Mouse (Mus musculus): Measurements from ENCODE around the gene Dtnbp1.

DNA sequence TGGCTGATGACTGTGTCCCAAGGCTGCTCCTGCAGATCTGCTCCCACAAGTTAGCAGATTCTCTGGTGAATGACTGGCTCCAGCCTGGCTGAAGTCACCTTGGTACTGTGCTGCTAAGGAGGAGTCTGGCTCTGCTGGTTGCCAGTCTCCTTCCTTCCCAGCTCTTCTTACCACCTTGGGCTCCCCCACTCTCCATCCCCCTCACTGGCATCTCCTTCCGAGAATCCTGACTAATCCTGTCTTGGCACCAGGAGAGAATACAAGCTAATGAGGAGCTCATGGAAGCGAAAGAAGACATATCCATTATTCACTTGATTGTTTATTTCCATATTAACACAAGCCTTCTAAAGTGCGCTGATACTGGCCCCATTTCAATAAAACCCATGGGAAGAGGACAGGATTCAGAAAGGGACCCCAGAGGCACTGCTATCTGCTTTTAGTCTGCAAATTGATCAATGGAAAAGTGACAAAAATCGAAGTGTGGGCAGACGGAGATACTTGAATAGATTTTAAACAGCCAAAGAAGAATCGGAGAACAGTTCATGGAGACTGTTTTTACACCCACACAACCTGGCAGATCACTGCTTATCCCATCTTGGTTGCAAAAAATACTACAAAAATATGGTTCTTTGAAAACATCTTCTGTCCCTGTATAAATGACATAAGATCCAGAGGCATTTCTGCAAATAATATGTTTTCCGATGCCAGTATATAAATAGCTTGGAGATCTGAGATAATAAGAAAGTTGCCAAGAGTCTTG lies 47.5 kb upstream of the Dtnbp1 start:
- TF ChIP-seq E2F4 (IDR thresholded peaks at IDR 0.05; ENCODE audit: borderline replicate concordance, low read depth, low read length): no peak
- no peak for TF ChIP-seq ELF1 (IDR thresholded peaks at IDR 0.05; ENCODE audit: low read depth, low read length)
- no peak for TF ChIP-seq CTCF (IDR thresholded peaks at IDR 0.05 in 2 of 3, conservative IDR thresholded peaks at IDR 0.05 in 1 of 3; ENCODE audit: control insufficient read depth in 1 of 3, insufficient read depth in 1 of 3, low read depth in 2 of 3, low read length in 3 of 3, poor library complexity in 1 of 3, severe bottlenecking in 1 of 3)
- TF ChIP-seq TAL1 (IDR thresholded peaks at IDR 0.05; ENCODE audit: low read length): no peak
- no peak for TF ChIP-seq POLR2A (IDR thresholded peaks at IDR 0.05; ENCODE audit: control insufficient read depth in 1 of 2, insufficient read depth in 1 of 2, low read depth in 1 of 2, low read length in 2 of 2, poor library complexity in 1 of 2)
- no peak for TF ChIP-seq ZC3H11A (IDR thresholded peaks at IDR 0.05; ENCODE audit: low read depth, low read length)
- no peak for TF ChIP-seq HCFC1 (IDR thresholded peaks at IDR 0.05; ENCODE audit: low read depth, low read length)
